Mouse (Mus musculus) retina, postnatal 1 day (tissue): ENCODE results near the gene Hipk3.

Source experiments
- DNase-seq: peaks from one replicate; pipeline ENCODE4 v3.0.0-alpha.2; 2012

Hipk3 gene

GRCm38 (mm10) chr2:104470536-104470935 lies 23.7 kb downstream of the Hipk3 start:
- DNase-seq = no peak

- DNase-seq = no peak
Observed at GRCm38 (mm10) chr2:104468419-104468818, 25.8 kb downstream of the Hipk3 start.

DNA sequence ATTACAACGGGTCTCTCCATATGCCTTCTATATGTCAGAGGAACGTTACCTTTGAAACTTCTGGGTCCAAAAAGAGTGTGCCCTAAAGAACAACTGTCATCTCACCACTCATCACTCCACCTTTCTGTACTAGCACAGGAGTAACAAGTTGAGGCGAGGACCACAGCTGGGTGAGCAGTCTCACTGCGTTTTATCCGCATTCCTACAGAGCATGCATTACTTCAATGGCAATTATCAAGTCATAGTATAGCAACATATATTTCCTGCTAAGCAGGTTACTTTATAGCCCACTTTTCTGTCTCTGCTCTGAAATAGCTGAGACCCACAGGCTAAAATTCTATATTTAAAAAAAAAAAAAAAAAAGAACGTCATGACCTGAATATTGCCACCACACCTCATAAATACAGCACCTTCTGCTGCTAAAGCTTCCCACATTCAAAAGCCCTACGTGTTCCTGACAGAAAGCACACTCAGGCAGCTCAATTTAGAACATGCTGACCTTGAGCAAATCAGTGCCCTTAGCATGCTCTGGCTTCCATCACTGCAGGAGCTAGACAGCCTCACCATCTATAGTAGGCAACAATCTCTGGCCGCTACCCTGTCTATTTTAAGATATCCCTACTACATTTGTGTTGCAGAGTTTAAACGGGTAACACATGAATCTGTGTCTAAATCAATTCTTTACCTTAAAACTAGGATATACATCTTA lies 27.2 kb downstream of the Hipk3 start:
- no peak for DNase-seq

DNA sequence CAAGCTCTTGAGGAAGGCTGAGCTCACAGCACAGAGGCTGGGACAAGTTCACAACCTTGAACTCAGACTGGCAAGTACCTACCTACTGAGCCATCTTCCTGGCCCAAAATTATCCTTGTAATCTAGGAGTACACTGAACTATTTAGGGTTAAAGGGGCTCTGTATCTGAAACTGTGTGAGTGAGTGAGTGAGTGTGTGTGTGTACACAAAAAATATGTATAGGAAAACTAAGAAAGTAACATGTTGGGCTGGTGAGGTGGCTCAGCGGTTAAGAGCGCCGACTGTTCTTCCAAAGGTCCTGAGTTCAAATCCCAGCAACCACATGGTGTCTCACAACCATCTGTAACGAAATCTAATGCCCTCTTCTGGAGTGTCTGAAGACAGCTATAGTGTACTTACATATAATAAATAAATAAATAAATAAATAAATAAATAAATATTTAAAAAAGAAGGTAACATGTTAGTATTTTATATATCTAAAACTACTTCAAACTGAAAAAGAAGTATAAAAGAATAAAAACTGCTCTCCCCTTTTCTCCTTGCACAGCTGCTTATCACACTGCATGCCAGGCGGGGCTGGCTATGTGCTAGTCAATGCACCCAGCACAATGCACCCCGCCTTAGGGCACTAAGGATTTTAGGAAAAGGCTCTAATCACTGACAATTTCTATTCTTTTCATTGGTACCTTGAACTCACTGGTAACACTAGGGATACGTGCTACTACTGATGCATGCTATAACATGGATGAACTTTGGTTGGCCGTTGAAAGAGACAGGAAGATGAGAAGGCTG lies 28.4 kb downstream of the Hipk3 start:
- no peak for DNase-seq

DNA sequence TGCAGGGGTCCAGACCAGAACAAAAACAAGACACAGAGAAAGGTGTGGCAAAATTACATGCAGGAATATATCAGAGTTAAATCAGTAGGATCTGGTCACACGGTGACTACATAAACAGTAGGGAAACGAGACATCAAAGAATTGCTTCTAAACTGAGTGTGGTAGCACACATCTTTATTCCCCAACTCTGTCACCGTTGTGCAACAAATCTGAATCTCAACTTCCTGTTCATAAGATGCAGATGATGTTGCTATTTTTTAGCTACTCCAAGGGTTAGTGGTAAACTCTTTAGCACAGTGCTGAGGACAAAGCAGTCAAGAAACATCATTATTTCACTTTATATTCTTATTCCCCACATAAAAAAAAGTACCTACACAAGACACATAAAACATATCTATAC lies 34.2 kb downstream of the Hipk3 start:
- no peak for DNase-seq

GRCm38 (mm10) chr2:104458569-104459332 lies 35.5 kb downstream of the Hipk3 start:
- no peak for DNase-seq

GRCm38 (mm10) chr2:104457106-104457505 lies 37.1 kb downstream of the Hipk3 start:
- DNase-seq = no peak

- no peak for DNase-seq
Observed at GRCm38 (mm10) chr2:104450685-104451084, 43.6 kb downstream of the Hipk3 start.

DNA sequence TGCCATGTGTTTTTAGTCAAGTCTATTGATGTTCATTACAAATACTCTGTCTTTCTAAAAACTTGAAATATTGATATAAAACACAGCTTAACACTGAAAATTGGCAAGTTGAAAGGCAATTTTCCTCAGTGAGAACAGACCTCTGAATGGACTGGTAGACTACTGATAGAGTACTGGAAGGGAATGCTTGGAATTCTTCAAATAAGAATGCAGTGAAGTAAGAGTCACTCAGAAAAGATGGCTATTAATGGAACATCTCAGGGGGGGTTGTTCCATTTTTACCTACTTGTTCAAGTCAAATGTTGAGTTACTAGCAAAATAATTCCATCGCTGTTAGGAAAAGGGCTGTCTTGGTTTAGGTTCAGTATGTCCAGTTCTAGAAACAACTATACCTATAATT lies 45.1 kb downstream of the Hipk3 start:
- no peak for DNase-seq

DNA sequence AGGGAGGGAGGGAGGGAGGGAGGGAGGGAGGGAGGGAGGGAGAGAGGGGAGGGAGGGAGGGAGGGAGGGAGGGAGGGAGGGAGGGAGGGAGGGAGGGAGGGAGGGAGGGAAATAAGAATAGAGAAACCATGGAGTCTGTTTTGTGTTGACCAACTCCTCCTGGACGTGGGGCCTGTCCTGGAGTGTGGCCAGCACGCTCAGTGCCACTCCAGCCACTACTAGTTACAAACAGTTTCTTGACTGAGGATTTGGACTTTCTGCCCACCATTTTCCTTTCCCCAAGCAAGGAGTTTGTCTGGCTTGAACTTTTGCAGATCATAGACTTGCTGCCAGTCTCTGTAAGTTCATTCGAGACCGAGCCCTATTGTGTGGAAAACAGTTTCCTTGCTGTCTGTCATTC lies 46.0 kb downstream of the Hipk3 start:
- no peak for DNase-seq

- DNase-seq = no peak
Observed at GRCm38 (mm10) chr2:104446016-104446415, 48.2 kb downstream of the Hipk3 start.

DNA sequence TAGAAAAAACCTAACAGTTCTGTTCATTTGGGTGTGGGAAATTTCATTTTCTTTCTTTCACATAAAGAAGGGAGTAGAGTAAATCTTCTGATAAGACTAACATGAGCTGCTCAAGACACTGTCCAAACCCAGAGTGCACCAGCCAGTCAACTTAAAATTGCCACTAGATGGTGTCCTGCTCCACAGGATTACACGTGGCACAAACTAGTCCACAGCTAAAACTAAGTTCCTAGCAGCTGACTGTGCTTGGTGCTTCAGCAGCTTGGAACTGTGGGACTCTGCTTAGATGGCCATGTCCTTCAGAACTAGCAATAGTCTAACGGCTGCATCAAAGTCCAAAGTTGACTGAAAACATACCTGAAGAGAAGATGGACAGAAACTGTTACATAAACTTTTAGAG lies 49.5 kb downstream of the Hipk3 start:
- DNase-seq = peak; percentile 78

GRCm38 (mm10) chr2:104442341-104442740 lies 51.9 kb downstream of the Hipk3 start:
- no peak for DNase-seq

DNA sequence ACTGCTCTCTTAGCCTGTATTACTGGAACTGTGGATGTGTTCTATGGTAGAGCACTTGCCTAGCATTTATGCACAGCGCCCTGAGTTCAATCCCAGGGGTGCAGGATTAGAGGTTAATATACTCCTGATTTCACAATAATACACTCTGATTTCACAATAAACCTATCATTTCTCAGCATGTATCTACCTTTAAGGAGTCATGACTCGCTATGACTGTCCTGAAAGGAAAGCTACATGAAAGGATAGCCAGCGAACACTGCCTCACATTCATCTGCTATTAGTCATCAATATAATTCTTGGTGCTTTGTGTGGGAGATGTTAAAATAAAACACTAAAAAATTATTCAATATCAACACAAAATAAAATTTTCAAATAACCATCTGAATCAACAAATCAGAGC lies 58.0 kb downstream of the Hipk3 start:
- no peak for DNase-seq

GRCm38 (mm10) chr2:104431067-104431466 lies 63.2 kb downstream of the Hipk3 start:
- no peak for DNase-seq

DNA sequence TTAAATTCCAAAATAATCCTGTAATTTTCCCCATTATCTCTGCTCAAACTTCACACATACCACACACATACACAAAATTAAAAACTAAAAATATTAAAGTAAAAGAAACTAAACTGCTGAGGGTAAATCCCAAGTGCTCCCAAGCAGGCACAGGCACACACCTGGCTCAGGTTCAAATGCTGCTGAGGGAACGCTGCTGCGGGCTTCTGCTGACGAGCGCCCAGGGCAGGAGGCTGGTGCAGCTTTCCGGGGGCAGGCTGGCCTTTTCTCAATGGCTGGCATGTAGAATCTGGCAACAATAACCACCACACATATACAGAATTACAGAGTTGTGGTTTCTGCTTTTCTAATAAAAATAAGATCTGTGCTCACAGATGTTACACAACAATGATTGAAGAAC lies 63.7 kb downstream of the Hipk3 start:
- DNase-seq = no peak

DNA sequence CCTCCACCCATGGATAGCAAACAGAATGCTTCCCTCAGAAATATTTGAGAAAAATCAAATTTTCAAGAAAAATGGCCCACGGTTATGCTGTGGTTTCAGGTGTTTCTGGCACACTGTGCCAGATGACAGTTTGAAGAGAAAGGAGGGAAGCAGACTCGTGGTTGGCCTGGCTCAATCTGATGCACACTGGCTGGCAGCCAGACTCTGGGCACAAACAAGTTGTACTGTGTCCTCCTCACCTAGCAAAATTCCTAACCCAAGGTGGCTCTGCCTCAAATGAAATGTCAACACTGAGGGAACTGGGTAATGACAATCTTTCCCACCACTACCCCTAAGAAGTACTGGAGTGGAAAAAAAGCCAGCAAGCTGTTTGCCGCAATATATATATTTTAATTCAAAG lies 68.1 kb downstream of the Hipk3 start:
- DNase-seq = no peak

- peak; percentile 66 for DNase-seq
Observed at GRCm38 (mm10) chr2:104422230-104422629, 72.0 kb downstream of the Hipk3 start.

DNA sequence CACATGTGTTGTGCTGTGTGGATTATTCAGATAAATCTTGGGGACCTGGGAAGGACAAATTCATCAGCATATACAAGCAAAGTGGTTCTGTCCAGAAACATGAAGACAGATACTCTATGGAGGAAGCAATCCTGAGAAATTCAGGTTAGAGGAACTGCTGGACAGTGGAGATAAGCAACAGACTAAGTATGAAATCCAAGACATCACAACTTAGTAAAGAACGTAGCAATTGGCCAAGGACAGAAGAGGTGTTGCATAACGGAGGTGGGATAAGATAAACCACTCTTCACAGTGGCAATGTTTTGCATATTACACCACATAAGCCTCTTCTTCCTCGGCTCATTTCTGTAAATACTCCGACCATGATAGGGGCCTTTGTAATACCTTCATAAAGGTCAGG lies 73.4 kb downstream of the Hipk3 start:
- no peak for DNase-seq

GRCm38 (mm10) chr2:104419999-104420398 lies 74.2 kb downstream of the Hipk3 start:
- DNase-seq = no peak

DNA sequence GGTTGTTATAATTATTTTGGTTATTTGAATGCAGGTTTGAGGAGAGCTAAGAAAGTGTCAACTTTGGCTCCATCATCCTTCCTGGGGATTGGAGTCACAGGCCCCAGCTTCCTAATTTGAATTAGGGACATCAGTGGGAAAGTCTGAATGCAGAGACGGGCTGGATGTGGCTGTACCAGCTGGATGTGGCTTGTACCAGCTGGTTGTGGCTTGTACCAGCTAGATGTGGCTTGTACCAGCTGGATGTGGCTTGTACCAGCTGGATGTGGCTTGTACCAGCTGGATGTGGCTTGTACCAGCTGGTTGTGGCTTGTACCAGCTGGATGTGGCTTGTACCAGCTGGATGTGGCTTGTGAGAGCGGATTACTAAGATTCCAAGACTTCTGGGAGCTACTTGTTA lies 74.8 kb downstream of the Hipk3 start:
- DNase-seq = no peak

DNA sequence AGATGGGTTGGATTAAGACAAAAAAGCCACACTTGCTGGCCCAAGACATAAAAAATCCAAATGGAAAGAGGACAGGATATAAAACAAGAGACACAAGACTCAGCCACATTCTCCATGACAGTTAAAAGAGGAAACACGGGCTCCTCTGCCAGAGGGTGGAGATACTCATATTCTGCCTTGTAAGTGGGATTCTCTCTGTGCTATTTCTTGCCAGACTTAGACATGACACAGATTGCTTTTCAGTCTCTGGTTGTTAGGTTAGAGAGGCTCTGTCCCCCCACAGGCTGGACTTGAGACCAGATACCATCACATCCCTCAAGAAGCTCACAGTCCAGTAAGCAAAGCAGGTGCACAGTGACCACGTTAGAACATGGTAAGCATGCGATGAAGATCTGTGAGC lies 81.2 kb downstream of the Hipk3 start:
- no peak for DNase-seq

GRCm38 (mm10) chr2:104412496-104412895 lies 81.8 kb downstream of the Hipk3 start:
- no peak for DNase-seq

GRCm38 (mm10) chr2:104411806-104412205 lies 82.4 kb downstream of the Hipk3 start:
- DNase-seq = no peak
